Mouse (Mus musculus): ENCODE results near the gene AL732309.1.

DNA sequence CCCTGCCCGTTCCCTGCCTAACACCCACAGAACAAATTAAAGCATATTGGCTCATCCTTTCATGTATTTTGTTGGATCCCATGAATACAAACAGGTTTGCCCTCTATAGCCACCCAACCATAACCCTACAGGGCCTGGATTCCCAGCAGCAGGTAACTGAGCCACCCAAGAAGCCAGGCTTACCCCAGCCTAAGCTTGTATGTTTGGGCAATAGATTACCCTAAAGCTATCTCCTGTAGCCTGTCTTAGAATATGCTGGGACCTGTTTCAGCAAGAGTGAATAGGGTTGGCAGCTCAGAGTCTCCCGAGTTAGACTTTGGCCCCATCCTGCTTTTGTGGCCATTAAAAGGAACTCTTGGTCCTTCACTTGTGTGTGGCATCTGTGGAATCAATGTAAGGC, 38.9 kb upstream of the AL732309.1 start:
- TF ChIP-seq POLR2A (IDR thresholded peaks at IDR 0.05; ENCODE audit: borderline replicate concordance, insufficient read depth, low read length) (no peak), CTCF (IDR thresholded peaks at IDR 0.05; ENCODE audit: borderline replicate concordance, insufficient read depth, low read depth, low read length) (no peak)

All from cerebellum, adult 2 months (tissue).